Mouse (Mus musculus): ENCODE results near the gene Ddx56.

Ddx56 gene

DNA sequence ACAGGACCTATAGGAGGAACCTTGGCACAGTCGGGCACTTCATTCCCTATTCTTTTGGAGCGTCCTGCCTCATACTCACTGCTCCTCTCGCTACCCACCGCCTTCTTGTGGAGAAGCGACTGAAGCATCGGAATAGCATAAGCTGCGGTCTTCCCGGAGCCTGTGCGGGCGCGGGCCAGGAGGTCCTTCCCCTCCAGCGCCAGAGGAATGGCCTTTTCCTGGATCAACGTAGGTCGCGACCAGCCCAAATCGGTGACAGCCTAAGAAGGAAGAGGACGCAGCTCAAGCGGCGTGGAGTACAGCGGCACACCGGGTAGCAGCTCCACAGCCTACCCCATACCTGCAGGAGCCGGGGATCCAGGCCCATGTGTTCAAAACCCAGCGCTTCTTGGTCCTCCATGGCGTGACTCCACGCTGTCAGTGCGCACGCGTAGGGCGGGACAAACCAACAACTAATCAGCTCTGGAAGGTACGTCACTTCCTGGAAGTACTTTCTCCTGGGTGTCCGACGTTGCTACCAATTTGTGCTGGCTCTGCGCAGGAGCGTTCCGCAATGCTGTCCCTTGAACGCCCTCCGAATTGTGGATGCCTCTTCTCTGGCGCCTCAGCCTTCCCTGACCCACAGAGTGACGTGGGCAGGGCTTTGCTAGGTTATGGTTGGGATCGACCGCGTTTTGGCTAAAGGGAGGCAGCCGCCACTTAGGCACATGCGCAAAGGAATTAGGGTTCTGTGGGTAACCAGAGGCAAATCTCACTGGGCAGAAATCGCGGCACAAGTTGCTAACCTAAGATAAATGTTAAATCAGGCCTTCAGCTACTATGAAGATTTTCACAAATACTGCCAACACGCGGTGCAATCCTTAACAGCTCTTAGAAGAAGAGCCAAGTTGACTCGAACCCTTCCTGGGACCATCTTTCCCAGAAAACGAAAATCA is at the start of gene Ddx56:
Gene Ddx56 (minus strand): TSS at position 453 of the 935 bp plus-strand sequence.
- peak; percentile 73 for DNase-seq (ENCODE audit: extremely low read depth, low read depth, low spot score)

- no peak for DNase-seq (ENCODE audit: extremely low read depth, low read depth, low spot score)
Observed at GRCm38 (mm10) chr11:6316821-6317220, 49.2 kb upstream of the Ddx56 start.

- DNase-seq (ENCODE audit: extremely low read depth, low read depth, low spot score), result no peak
Observed at GRCm38 (mm10) chr11:6313874-6314406, 46.4 kb upstream of the Ddx56 start.

DNA sequence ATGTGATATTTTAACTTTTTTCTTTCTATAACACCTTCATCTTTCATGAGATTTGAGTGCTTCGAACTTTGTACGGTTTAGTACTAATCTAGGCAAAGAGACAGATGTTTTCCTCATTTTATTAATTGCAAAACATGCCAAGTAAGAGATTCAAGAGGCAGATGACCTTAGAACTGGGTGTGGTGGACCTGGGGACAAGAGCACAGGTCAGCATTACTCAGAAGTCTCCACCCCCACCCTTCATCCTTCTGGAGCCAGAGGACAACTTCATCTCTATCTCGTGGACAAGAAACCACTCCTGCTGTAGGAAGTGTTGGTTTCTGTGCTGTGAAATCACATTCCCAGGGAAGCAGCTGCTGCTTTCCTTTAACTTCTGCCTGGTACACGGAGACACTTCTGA is 40.6 kb upstream of the Ddx56 start:
- no peak for DNase-seq (ENCODE audit: extremely low read depth, low read depth, low spot score)

GRCm38 (mm10) chr11:6305943-6306430 is 38.4 kb upstream of the Ddx56 start:
- DNase-seq (ENCODE audit: extremely low read depth, low read depth, low spot score), result no peak

GRCm38 (mm10) chr11:6302793-6303192 is 35.2 kb upstream of the Ddx56 start:
- DNase-seq (ENCODE audit: extremely low read depth, low read depth, low spot score), result no peak

GRCm38 (mm10) chr11:6299435-6299834 is 31.9 kb upstream of the Ddx56 start:
- no peak for DNase-seq (ENCODE audit: extremely low read depth, low read depth, low spot score)

DNA sequence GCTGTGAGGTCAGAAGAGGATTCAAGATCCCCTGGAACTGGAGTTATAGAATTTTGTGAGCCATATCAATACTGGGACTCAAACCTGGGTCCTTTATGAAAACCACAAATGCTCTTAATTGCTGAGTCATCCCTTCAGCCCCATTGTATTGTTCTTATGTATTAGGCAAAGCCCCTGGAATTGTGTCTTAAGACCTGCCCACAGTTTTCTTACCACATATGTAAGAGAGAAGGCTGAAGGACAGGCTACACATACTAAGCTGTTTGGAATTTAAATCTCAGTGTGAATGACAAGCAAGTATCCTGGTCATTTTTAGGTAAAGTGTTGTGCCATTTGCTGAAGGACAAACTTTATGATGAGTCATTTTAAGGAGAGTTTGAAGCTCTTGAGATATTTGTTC is 28.5 kb upstream of the Ddx56 start:
- no peak for DNase-seq (ENCODE audit: extremely low read depth, low read depth, low spot score)

- DNase-seq (ENCODE audit: extremely low read depth, low read depth, low spot score), result no peak
Observed at GRCm38 (mm10) chr11:6294632-6295031, 27.1 kb upstream of the Ddx56 start.

GRCm38 (mm10) chr11:6293601-6294000 is 26.0 kb upstream of the Ddx56 start:
- DNase-seq (ENCODE audit: extremely low read depth, low read depth, low spot score), result no peak

DNA sequence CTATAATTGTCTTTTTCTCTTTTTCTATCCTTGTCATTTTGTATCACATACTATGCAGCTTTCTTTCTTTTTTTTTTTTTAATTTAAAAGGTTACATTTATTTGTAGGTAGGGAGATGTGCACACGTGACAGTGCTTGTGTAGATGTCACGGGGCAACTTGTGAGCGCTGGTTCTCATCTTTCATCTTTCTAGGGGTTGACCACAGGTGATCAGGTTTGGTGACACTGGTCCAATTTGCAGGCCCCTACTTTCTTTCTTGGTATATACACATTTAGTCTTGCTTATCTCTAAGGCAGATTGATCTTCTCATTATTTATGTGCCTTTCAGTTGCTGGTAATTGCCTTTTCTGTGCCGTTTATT is 25.4 kb upstream of the Ddx56 start:
- DNase-seq (ENCODE audit: extremely low read depth, low read depth, low spot score), result no peak

GRCm38 (mm10) chr11:6292116-6292987 is 24.8 kb upstream of the Ddx56 start:
- DNase-seq (ENCODE audit: extremely low read depth, low read depth, low spot score), result peak; percentile 50

DNA sequence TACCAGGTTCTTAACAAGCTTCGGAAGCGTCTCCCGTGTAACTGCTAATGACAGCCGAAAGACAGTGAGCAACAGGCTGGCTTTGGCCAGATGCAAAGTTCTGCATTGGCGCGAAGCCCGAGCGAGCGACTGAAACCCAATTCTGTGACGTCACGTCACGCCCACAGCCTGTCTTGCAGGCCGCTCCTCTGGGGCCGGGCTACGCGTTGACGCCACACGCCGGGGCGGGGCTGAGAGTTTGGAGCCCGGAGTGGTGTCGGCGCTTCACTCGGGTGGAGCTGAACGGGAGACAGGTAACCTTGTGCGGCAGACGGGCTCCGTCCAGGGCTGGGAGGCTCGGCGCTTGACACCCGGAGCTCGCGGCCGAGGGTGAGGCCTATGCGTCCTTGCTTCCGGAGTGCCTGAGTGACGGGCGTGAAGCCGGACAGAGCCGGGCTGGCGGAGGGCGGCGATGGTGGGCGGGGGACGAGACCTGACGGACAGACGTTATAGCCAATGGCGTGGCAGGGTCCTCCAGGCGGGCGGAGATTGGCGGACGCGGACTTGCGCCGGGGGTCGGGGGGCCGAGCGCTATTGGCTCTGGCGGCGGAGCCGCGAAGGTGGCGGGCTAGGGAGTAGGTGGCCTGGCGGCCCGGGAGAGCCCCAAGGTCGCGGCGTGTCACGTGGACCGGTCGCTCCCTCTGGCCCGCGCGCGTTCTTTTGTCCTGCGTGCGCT is 24.0 kb upstream of the Ddx56 start, which contains the start of gene Ogdh:
Gene Ogdh (plus strand): TSS at position 233 of the 715 bp plus-strand sequence.
- peak; percentile 64 for DNase-seq (ENCODE audit: extremely low read depth, low read depth, low spot score)

GRCm38 (mm10) chr11:6290883-6291282 is 23.3 kb upstream of the Ddx56 start:
- DNase-seq (ENCODE audit: extremely low read depth, low read depth, low spot score), result no peak

- no peak for DNase-seq (ENCODE audit: extremely low read depth, low read depth, low spot score)
Observed at GRCm38 (mm10) chr11:6290138-6290537, 22.6 kb upstream of the Ddx56 start.

- DNase-seq (ENCODE audit: extremely low read depth, low read depth, low spot score), result no peak
Observed at GRCm38 (mm10) chr11:6282940-6283339, 15.4 kb upstream of the Ddx56 start.

GRCm38 (mm10) chr11:6276466-6276865 is 8.9 kb upstream of the Ddx56 start:
- DNase-seq (ENCODE audit: extremely low read depth, low read depth, low spot score), result no peak

GRCm38 (mm10) chr11:6275094-6275484 is 7.5 kb upstream of the Ddx56 start:
- no peak for DNase-seq (ENCODE audit: extremely low read depth, low read depth, low spot score)

GRCm38 (mm10) chr11:6274387-6275093 is 7.0 kb upstream of the Ddx56 start, which contains the start of gene Tmed4:
TSS of gene Tmed4 (minus strand) at chr11:6274870.
- DNase-seq (ENCODE audit: extremely low read depth, low read depth, low spot score), result peak; percentile 42

DNA sequence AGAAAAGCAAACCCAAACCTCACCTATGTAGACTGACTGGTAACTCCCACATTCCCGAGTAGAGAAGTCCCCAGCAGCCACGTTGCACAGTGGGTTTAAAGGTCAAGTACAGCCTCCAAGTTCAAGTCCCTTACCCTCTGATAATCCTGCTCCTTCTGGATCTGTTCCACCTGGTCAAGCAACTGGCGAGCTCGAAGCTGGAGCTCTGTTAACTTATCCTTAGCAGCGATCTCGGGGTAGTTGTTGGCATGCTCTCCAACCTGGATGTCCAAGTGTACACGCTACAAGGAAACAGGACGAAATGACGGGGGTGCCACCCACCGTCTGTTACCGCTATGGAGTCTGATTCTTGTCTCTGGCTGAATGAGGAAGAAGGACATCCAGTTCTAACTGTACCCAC is 6.0 kb upstream of the Ddx56 start:
- no peak for DNase-seq (ENCODE audit: extremely low read depth, low read depth, low spot score)

Measured in fat pad, adult 2 months (tissue).